Comparison of ENCODE assay signal across 21 mouse cellular contexts in genomic region chr5:145353081-145353480, GRCm38 (mm10). TPM values are rescaled to one million over a fixed set of nuclear protein-coding genes. Genes with fewer than 3 reads are reported as not detected.
"Had no signal": no experiment of that assay in that cellular context is flagged by ENCODE, and none has a peak within 500 bp of the region (broad histone marks: within the 10 kb centered on the region; RNA-seq: fewer than 3 reads in every experiment).

No protein-coding gene starts in this region.

- H3K36me3 ChIP-seq: midbrain, embryonic 10.5 days; midbrain, embryonic 12.5 days; neural tube, embryonic 12.5 days; stomach, embryonic 15.5 days had no signal

- H3K9me3 ChIP-seq: stomach, embryonic 15.5 days had no signal

- H3K9ac ChIP-seq: liver, postnatal 0 days; lung, embryonic 14.5 days; midbrain, embryonic 12.5 days; neural tube, embryonic 12.5 days; stomach, embryonic 15.5 days had no signal

- H3K4me1 ChIP-seq: midbrain, embryonic 10.5 days; midbrain, embryonic 12.5 days; neural tube, embryonic 12.5 days; stomach, embryonic 15.5 days had no signal

- H3K27ac ChIP-seq: midbrain, embryonic 10.5 days; midbrain, embryonic 12.5 days; neural tube, embryonic 12.5 days; stomach, embryonic 15.5 days; stomach, postnatal 0 days had no signal

- ATAC-seq: midbrain, embryonic 16.5 days had no signal

- DNase-seq: liver, postnatal 0 days; lung, embryonic 14.5 days; lung, postnatal 10 days; lung, postnatal 4 days; midbrain, embryonic 14.5 days; right cerebral cortex, postnatal 14 days; thymus, adult 2 months; thymus, postnatal 36 days had no signal

- H3K4me2 ChIP-seq: lung, embryonic 14.5 days; midbrain, embryonic 12.5 days; neural tube, embryonic 12.5 days; stomach, embryonic 15.5 days had no signal

- H3K4me3 ChIP-seq: midbrain, embryonic 10.5 days; midbrain, embryonic 12.5 days; neural tube, embryonic 12.5 days; stomach, embryonic 15.5 days had no signal

- H3K27me3 ChIP-seq: midbrain, embryonic 12.5 days; neural tube, embryonic 12.5 days; stomach, embryonic 15.5 days had no signal

RNA-seq across cellular contexts. Expression of gene Cyp3a57, which starts 8.0 kb away (rescaled TPM):
- total RNA-seq: megakaryocyte, adult 5-6 weeks; megakaryocyte-erythroid progenitor cell, adult 5-6 weeks; monocyte, adult 5-6 weeks; neutrophil, adult 5-6 weeks had no signal
- polyA plus RNA-seq: lung, embryonic 14.5 days; lung, embryonic 16.5 days; midbrain, embryonic 10.5 days; midbrain, embryonic 12.5 days; midbrain, embryonic 14.5 days; midbrain, embryonic 16.5 days; neural tube, embryonic 12.5 days; neural tube, embryonic 14.5 days; spleen, adult 2 months; stomach, embryonic 15.5 days; thymus, adult 2 months had no signal
